ENCODE assay signal across 9 mouse cellular contexts in the genomic region with DNA sequence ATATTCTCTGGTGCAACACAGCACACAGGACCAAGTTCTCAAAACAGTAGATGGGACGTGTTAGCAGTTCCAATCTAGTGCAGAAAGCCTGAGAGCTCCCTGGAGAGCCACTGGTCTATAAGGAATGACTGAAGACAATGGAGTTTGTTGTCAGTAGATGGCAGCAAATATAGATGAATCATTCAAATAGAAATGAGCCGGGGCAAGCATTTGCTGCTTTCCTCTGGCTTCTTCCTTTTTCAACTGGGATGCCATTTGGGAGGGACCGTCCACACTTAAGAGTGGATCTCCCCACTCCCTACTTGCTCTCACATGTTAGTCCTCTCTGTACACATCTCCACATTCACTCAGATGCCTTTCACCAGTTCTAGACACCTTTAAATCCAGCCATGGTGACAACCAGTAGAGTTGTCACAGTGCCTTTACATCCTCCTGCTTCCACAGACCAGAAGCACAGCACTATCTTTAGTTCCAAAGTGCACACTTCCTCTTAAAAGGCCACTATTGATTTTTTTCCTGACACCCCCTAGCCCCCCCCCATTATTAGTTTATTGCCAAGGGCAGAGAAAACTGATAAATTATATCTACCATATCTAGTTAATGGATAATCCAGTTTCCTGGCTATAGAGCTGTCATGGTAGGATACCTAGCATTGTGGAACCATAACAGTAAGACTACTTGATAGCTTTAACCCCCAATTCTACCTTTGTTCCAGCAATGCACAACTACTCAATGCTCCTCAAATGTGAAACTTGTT.
DNase-seq lines count a peak whose midpoint lies in the region; ATAC-seq and TF ChIP-seq lines count a peak whose summit lies in the region.
"Had no signal": no experiment of that assay in that cellular context is flagged by ENCODE, and none has a peak within 500 bp of the region (broad histone marks: within the 10 kb centered on the region; RNA-seq: fewer than 3 reads in every experiment).

No protein-coding gene starts in this region.

- no peak overlapping the region for H3K27ac ChIP-seq in stomach, postnatal 0 days (replicated peaks)
- H3K27ac ChIP-seq in midbrain, embryonic 16.5 days (ENCODE audit: low read length): no peak overlapping the region

- H3K4me1 ChIP-seq in stomach, postnatal 0 days (replicated peaks; ENCODE audit: control insufficient read depth, insufficient read depth): no peaks in the 10 kb centered on the region
- no peaks in the 10 kb centered on the region for H3K4me1 ChIP-seq in midbrain, embryonic 16.5 days (ENCODE audit: control insufficient read depth, insufficient read depth, low read length)

- H3K36me3 ChIP-seq in stomach, postnatal 0 days (ENCODE audit: control insufficient read depth, insufficient read depth, low read length): no peaks in the 10 kb centered on the region
- H3K36me3 ChIP-seq in midbrain, embryonic 16.5 days (ENCODE audit: control insufficient read depth, insufficient read depth, low read length): no peaks in the 10 kb centered on the region

- H3K4me2 ChIP-seq in stomach, postnatal 0 days (replicated peaks; ENCODE audit: low read depth): no peak overlapping the region
- H3K4me2 ChIP-seq in midbrain, embryonic 16.5 days (ENCODE audit: low read length): no peak overlapping the region

- 33% methylated on average over 3 of the region's 3 CpGs for WGBS in stomach, postnatal 0 days
- WGBS in midbrain, embryonic 16.5 days: 63% methylated on average over 3 of the region's 3 CpGs

- no peak for TF ChIP-seq CTCF in brain, embryonic 14.5 days (IDR thresholded peaks at IDR 0.05; ENCODE audit: borderline replicate concordance, extremely low read depth, insufficient read depth, insufficient read length)
- TF ChIP-seq CTCF in stomach, postnatal 0 days (IDR thresholded peaks at IDR 0.05; ENCODE audit: low read depth): peak; percentile 68

- no peak overlapping the region for H3K9ac ChIP-seq in stomach, postnatal 0 days (ENCODE audit: low read length)
- H3K9ac ChIP-seq in midbrain, embryonic 16.5 days (ENCODE audit: low read depth, low read length): no peak overlapping the region

- peak; percentile 20 for DNase-seq in kidney, adult 18-20 months
- no peak for DNase-seq in kidney, adult 11 months
- peak; percentile 16 for DNase-seq in ES-CJ7 (ENCODE audit: low read depth, low spot score)
- DNase-seq in brain, embryonic 14.5 days (ENCODE audit: low read depth): peak; percentile 43
- peak; percentile 24 for DNase-seq in kidney, postnatal 10 days
- peak; percentile 14 for DNase-seq in stomach, postnatal 0 days (ENCODE audit: low spot score)

- no peaks in the 10 kb centered on the region for H3K27me3 ChIP-seq in stomach, postnatal 0 days (ENCODE audit: control insufficient read depth, insufficient read depth, low read length)
- H3K27me3 ChIP-seq in midbrain, embryonic 16.5 days (ENCODE audit: control insufficient read depth, insufficient read depth, low read depth, low read length): no peaks in the 10 kb centered on the region

- H3K4me3 ChIP-seq in stomach, postnatal 0 days (ENCODE audit: low read depth, low read length): no peak overlapping the region
- H3K4me3 ChIP-seq in midbrain, embryonic 16.5 days (ENCODE audit: low read depth, low read length): no peak overlapping the region
- H3K4me3 ChIP-seq: myocyte had no signal

- H3K9me3 ChIP-seq in stomach, postnatal 0 days (ENCODE audit: control insufficient read depth, low read length): no peaks in the 10 kb centered on the region
- no peaks in the 10 kb centered on the region for H3K9me3 ChIP-seq in midbrain, embryonic 16.5 days (replicated peaks; ENCODE audit: control insufficient read depth, low read length, poor library complexity, severe bottlenecking)

- no peak for ATAC-seq in stomach, postnatal 0 days (ENCODE audit: low FRiP score, low TSS enrichment)
- no peak for ATAC-seq in erythroid progenitor cell, adult 5-6 weeks (replicated peaks; ENCODE audit: low FRiP score, poor library complexity, severe bottlenecking)
- ATAC-seq in midbrain, embryonic 16.5 days: no peak

- TF ChIP-seq EP300 in stomach, postnatal 0 days (optimal IDR thresholded peaks at IDR 0.05): no peak

- no peak for TF ChIP-seq POLR2A in brain, embryonic 14.5 days (IDR thresholded peaks at IDR 0.05; ENCODE audit: borderline replicate concordance, extremely low read depth, insufficient read depth, insufficient read length, poor library complexity, severe bottlenecking)
